Mouse (Mus musculus) cortical plate, adult 2 months (tissue): ENCODE measurements around the gene Fam204a.

Experiments used
- CTCF ChIP-seq: fragments of 200-500 bp; IDR thresholded peaks from 2 replicates; pipeline ENCODE4 v1.5.1; 2011; ENCODE audit warnings: mild to moderate bottlenecking, control low read depth, low read length; ENCODE audit not compliant: insufficient read depth; ENCODE audit errors: extremely low read depth
- POLR2A ChIP-seq: fragments of 200-500 bp; IDR thresholded peaks from 2 replicates; pipeline ENCODE4 v1.6.1; 2011; ENCODE audit warnings: mild to moderate bottlenecking, low read length, control low read depth; ENCODE audit not compliant: insufficient read depth; ENCODE audit errors: extremely low read depth

DNA sequence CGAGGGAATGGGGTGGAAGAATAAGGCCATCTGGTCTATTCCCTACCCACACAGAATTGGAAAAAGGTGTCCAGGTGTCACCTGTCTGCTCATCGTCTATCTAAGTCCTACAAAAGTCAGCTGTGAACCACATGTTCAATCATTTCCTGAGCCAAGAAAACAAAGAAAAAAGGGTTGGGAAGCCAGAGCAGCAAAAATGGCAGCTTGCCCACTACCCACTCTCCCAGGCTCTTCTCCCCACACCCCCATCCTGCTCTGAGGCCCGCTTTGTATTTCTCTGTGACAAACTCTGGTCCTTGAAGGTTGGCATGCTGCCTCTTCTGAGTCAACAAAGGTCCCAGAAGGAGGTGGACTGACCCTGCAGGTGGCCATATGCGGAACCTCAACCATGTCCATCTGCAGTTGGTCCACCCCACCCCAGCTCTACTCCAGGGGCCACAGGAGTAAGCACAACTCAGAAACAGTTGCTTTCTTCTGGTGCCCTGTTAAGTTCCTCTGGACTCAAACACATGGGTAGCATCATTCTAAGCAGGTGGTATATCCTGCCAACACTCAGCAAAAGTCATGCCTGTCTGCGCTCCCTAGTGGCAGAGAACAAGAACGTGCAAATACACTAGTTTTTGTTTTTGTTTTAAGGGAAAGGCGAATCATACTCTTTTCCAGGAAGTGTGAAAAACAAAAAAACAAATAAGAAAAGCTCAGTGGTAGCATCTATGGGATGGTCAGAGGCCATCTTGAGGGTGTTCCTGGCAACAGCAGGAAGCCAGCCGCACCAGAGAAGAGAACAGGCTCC, 47.5 kb downstream of the Fam204a start:
- no peak for TF ChIP-seq POLR2A
- TF ChIP-seq CTCF: no peak
